In the genomic region with DNA sequence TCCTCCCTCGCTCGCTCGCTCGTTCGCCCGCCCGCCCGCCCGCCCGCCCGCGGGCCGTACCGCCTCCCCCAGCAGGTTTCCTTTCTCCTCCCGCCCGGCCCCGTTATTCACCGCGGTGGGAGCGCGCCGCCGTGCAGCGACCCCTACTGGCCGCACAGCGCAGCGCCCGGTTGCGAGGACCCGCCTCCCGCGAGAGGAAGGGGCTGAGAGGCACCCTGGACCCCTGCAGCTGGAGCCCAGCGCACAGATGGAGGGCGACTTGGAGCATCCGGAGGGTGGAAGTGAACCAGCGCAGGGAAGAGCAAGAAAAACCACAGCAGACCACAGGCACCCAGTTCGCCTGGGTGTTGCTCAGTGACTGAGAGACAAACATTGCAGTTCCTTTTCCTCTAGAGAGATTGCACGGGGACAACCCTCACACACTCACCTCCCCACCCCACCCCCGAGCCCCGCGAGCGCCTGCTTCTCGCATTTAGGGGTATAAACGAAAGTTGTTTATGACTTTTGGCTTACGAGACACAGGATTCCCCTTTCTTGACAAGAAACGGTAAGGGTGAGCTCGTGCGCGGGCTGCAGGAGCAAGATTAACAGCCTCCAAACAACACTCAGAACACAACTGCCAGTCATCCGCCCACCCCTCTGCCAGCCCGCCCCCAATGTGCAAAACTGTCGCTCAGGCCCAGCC, we compare ENCODE assay signal across 8 mouse cellular contexts. TPM values are rescaled to one million over a fixed set of nuclear protein-coding genes. Genes with fewer than 3 reads are reported as not detected.
DNase-seq lines count a peak whose midpoint lies in the region; ATAC-seq and TF ChIP-seq lines count a peak whose summit lies in the region.

No protein-coding gene starts in this region.

- DNase-seq in CH12.LX (ENCODE audit: extremely low read depth), result peak; percentile 55
- peak; percentile 45 for DNase-seq in c-Kit-negative CD71-positive TER-119-positive erythroid progenitor cells, embryonic 14.5 days (ENCODE audit: low read depth, low spot score)
- DNase-seq in kidney, postnatal 0 days (ENCODE audit: low spot score), result peak; percentile 85
- DNase-seq in liver, postnatal 0 days, result peak; percentile 88

- TF ChIP-seq EP300 in CH12.LX (IDR thresholded peaks at IDR 0.05; ENCODE audit: low read length), result no peak
- peak; percentile 32; the same call in 1 of the 2 replicates for TF ChIP-seq EP300 in liver, postnatal 0 days (IDR thresholded peaks at IDR 0.05; ENCODE audit: low read depth)

- ATAC-seq in erythroid progenitor cell, adult 5-6 weeks (replicated peaks; ENCODE audit: low FRiP score, poor library complexity, severe bottlenecking), result peak; percentile 80
- ATAC-seq in heart, embryonic 14.5 days (ENCODE audit: insufficient number of reproducible peaks, insufficient read depth, low FRiP score, low read depth), result peak; percentile 78
- peak; percentile 80 for ATAC-seq in kidney, postnatal 0 days (replicated peaks; ENCODE audit: low FRiP score, low read depth)
- ATAC-seq in liver, postnatal 0 days, result peak; percentile 75
- ATAC-seq in neural tube, embryonic 12.5 days (ENCODE audit: low FRiP score, low read depth), result peak; percentile 89

- in situ Hi-C loops in CH12.LX (cut with MboI; ENCODE audit: low pct_ligation_motif_present, low pct_unique_long_range_greater_than_20kb, low sequenced_read_pairs), result no loop called here

- dilution Hi-C loops in CH12.LX (cut with MboI; ENCODE audit: extremely low pct_ligation_motif_present, extremely low pct_unique_long_range_greater_than_20kb, low sequenced_read_pairs), result no loop called here

- no peak overlapping the region for H3K27ac ChIP-seq in CH12.LX (ENCODE audit: insufficient read depth, low read depth)
- no peak overlapping the region for H3K27ac ChIP-seq in heart, embryonic 14.5 days (replicated peaks in 1 of 2; ENCODE audit: control insufficient read depth in 1 of 2, insufficient read depth in 1 of 2, low read depth in 2 of 2, low read length in 2 of 2)
- 0 out of 2 replicates have a peak overlapping the region, but pooled peaks have one; percentile 43 for H3K27ac ChIP-seq in kidney, postnatal 0 days
- peak overlapping the region; percentile 93 for H3K27ac ChIP-seq in liver, postnatal 0 days (ENCODE audit: low read depth)
- 0 out of 2 replicates have a peak overlapping the region, but pooled peaks have one; percentile 26 for H3K27ac ChIP-seq in neural tube, embryonic 12.5 days
- no peak overlapping the region for H3K27ac ChIP-seq in testis, adult 2 months (ENCODE audit: control insufficient read depth, insufficient read depth, low read depth, low read length)

- H3K9me3 ChIP-seq in CH12.LX (replicated peaks; ENCODE audit: low read length), result no peaks in the 10 kb centered on the region
- H3K9me3 ChIP-seq in heart, embryonic 14.5 days (ENCODE audit: control insufficient read depth, low read length), result no peaks in the 10 kb centered on the region
- H3K9me3 ChIP-seq in kidney, postnatal 0 days (replicated peaks; ENCODE audit: low read length), result no peaks in the 10 kb centered on the region
- no peaks in the 10 kb centered on the region for H3K9me3 ChIP-seq in liver, postnatal 0 days (ENCODE audit: low read length)
- no peaks in the 10 kb centered on the region for H3K9me3 ChIP-seq in neural tube, embryonic 12.5 days

- WGBS in heart, embryonic 14.5 days, result under 1% methylated on average over 28 of the region's 52 CpGs
- WGBS in kidney, postnatal 0 days, result under 1% methylated on average over 47 of the region's 52 CpGs
- under 1% methylated on average over 42 of the region's 52 CpGs for WGBS in liver, postnatal 0 days (ENCODE audit: insufficient replicate concordance)
- under 1% methylated on average over 48 of the region's 52 CpGs for WGBS in neural tube, embryonic 12.5 days

- TF ChIP-seq CTCF in CH12.LX (conservative IDR thresholded peaks at IDR 0.05 in 1 of 2, IDR thresholded peaks at IDR 0.05 in 1 of 2; ENCODE audit: low read depth in 2 of 2, low read length in 2 of 2), result peak; percentile 19 to 71; a peak in 2 of 4 replicates
- peak; percentile 88 for TF ChIP-seq CTCF in kidney, postnatal 0 days (IDR thresholded peaks at IDR 0.05; ENCODE audit: low read depth)
- TF ChIP-seq CTCF in liver, postnatal 0 days (IDR thresholded peaks at IDR 0.05; ENCODE audit: low read depth), result peak; percentile 97
- TF ChIP-seq CTCF in testis, adult 2 months (IDR thresholded peaks at IDR 0.05; ENCODE audit: control insufficient read depth, insufficient read depth, insufficient replicate concordance, low read depth, low read length), result peak; percentile 84

- peaks cover 4 to 14% of the 10 kb centered on the region in 2 experiments; a peak in 3 of 4 replicates for H3K4me1 ChIP-seq in CH12.LX (ENCODE audit: control insufficient read depth in 1 of 2, insufficient read depth in 2 of 2)
- H3K4me1 ChIP-seq in heart, embryonic 14.5 days (ENCODE audit: control insufficient read depth in 2 of 2, insufficient read depth in 2 of 2, low read length in 2 of 2), result peaks cover 2 to 3% of the 10 kb centered on the region in 2 experiments; a peak in 1 of 4 replicates
- H3K4me1 ChIP-seq in kidney, postnatal 0 days (replicated peaks; ENCODE audit: insufficient read depth, low read length), result no peaks in the 10 kb centered on the region
- peaks cover 32% of the 10 kb centered on the region for H3K4me1 ChIP-seq in liver, postnatal 0 days (ENCODE audit: insufficient read depth)
- H3K4me1 ChIP-seq in neural tube, embryonic 12.5 days, result peaks cover 11% of the 10 kb centered on the region
- H3K4me1 ChIP-seq in testis, adult 2 months (ENCODE audit: control insufficient read depth, insufficient read depth, low read length), result peaks cover 13% of the 10 kb centered on the region; the same call in 1 of the 2 replicates

- no peak for TF ChIP-seq POLR2A in CH12.LX (IDR thresholded peaks at IDR 0.05; ENCODE audit: low read depth, low read length)
- no peak for TF ChIP-seq POLR2A in testis, adult 2 months (IDR thresholded peaks at IDR 0.05; ENCODE audit: control insufficient read depth, low read depth, low read length)

- peak overlapping the region; percentile 41 for H3K9ac ChIP-seq in CH12.LX (ENCODE audit: insufficient read depth, low read depth)
- peak overlapping the region; percentile 81 for H3K9ac ChIP-seq in heart, embryonic 14.5 days (ENCODE audit: low read length)
- peak overlapping the region; percentile 57 for H3K9ac ChIP-seq in kidney, postnatal 0 days (ENCODE audit: low read depth, low read length)
- peak overlapping the region; percentile 89 for H3K9ac ChIP-seq in liver, postnatal 0 days (replicated peaks)
- H3K9ac ChIP-seq in neural tube, embryonic 12.5 days, result peak overlapping the region; percentile 81

- no peaks in the 10 kb centered on the region for H3K36me3 ChIP-seq in CH12.LX (replicated peaks in 1 of 2; ENCODE audit: control insufficient read depth in 1 of 2, insufficient read depth in 1 of 2, low read length in 1 of 2)
- no peaks in the 10 kb centered on the region for H3K36me3 ChIP-seq in heart, embryonic 14.5 days (ENCODE audit: control insufficient read depth, insufficient read depth, low read length)
- H3K36me3 ChIP-seq in kidney, postnatal 0 days (ENCODE audit: insufficient read depth, low read length), result no peaks in the 10 kb centered on the region
- no peaks in the 10 kb centered on the region for H3K36me3 ChIP-seq in liver, postnatal 0 days (replicated peaks; ENCODE audit: insufficient read depth, low read length)
- H3K36me3 ChIP-seq in neural tube, embryonic 12.5 days, result no peaks in the 10 kb centered on the region
- H3K36me3 ChIP-seq in testis, adult 2 months (ENCODE audit: control insufficient read depth, insufficient read depth, low read length), result no peaks in the 10 kb centered on the region

- TF ChIP-seq RAD21 in CH12.LX (IDR thresholded peaks at IDR 0.05; ENCODE audit: low read depth, low read length), result peak; percentile 19

- H3K79me2 ChIP-seq in CH12.LX (replicated peaks; ENCODE audit: control insufficient read depth, extremely low read depth, insufficient read depth, poor library complexity, severe bottlenecking), result no peaks in the 10 kb centered on the region

- H3K27me3 ChIP-seq in CH12.LX (replicated peaks), result peaks cover 23% of the 10 kb centered on the region
- peaks cover 3% of the 10 kb centered on the region; the same call in 1 of the 2 replicates for H3K27me3 ChIP-seq in heart, embryonic 14.5 days (ENCODE audit: control insufficient read depth, insufficient read depth, low read length)
- no peaks in the 10 kb centered on the region for H3K27me3 ChIP-seq in kidney, postnatal 0 days (ENCODE audit: insufficient read depth, low read length)
- H3K27me3 ChIP-seq in liver, postnatal 0 days (ENCODE audit: insufficient read depth, low read length), result no peaks in the 10 kb centered on the region
- H3K27me3 ChIP-seq in neural tube, embryonic 12.5 days (replicated peaks), result no peaks in the 10 kb centered on the region
- H3K27me3 ChIP-seq in testis, adult 2 months (ENCODE audit: control insufficient read depth, insufficient read depth, low read length), result no peaks in the 10 kb centered on the region; the same call in 1 of the 2 replicates

- peak overlapping the region; percentile 79 for H3K4me2 ChIP-seq in CH12.LX (ENCODE audit: insufficient read depth, low read depth, poor library complexity, severe bottlenecking)
- peak overlapping the region; percentile 100 for H3K4me2 ChIP-seq in heart, embryonic 14.5 days (ENCODE audit: low read length)
- H3K4me2 ChIP-seq in kidney, postnatal 0 days (ENCODE audit: low read length), result peak overlapping the region; percentile 99
- H3K4me2 ChIP-seq in liver, postnatal 0 days (ENCODE audit: low read depth, low read length), result peak overlapping the region; percentile 97
- H3K4me2 ChIP-seq in neural tube, embryonic 12.5 days (replicated peaks), result peak overlapping the region; percentile 89

- H3K4me3 ChIP-seq in CH12.LX (replicated peaks in 1 of 3; ENCODE audit: low read depth in 2 of 3, low read length in 2 of 3, poor library complexity in 1 of 3), result peak overlapping the region; percentile 34 to 62 (median 54)
- peak overlapping the region; percentile 74 to 79 for H3K4me3 ChIP-seq in heart, embryonic 14.5 days (ENCODE audit: control insufficient read depth in 1 of 2, insufficient read depth in 1 of 2, low read depth in 1 of 2, low read length in 2 of 2)
- H3K4me3 ChIP-seq in kidney, postnatal 0 days (replicated peaks; ENCODE audit: low read depth, low read length), result peak overlapping the region; percentile 67
- H3K4me3 ChIP-seq in liver, postnatal 0 days (ENCODE audit: low read depth, low read length), result peak overlapping the region; percentile 84
- H3K4me3 ChIP-seq in neural tube, embryonic 12.5 days, result peak overlapping the region; percentile 74
- peak overlapping the region; percentile 79 for H3K4me3 ChIP-seq in testis, adult 2 months (ENCODE audit: control insufficient read depth, low read depth, low read length)

RNA-seq across cellular contexts. Expression of a gene that starts 0.3 kb away (rescaled TPM):
- total RNA-seq in CH12.LX (2012; rRNA removed) (0.08 TPM in 2 replicates), CH12.LX (2014; rRNA removed) (0.11 and 0.14 TPM in 2 replicates)
- polyA plus RNA-seq in CH12.LX (2012; ENCODE audit: insufficient read length, low read depth), result 0.07 and 0.14 TPM in 2 replicates
- total RNA-seq in erythroid progenitor cell, adult 5-6 weeks (2015; ENCODE audit: low replicate concordance), result 33.5 and 35.3 TPM in 2 replicates
- total RNA-seq in erythroid progenitor cell, adult 5-6 weeks (2017; ENCODE audit: low replicate concordance), result 39.5 and 43.6 TPM in 2 replicates
- polyA plus RNA-seq in heart, embryonic 14.5 days (2014; fragmentation: Nextera tagmentation; extraction: Ambion mirVana), result 3.5 and 3.9 TPM in 2 replicates
- 9.8 and 11.1 TPM in 2 replicates for polyA plus RNA-seq in kidney, postnatal 0 days (2015; fragmentation: Nextera tagmentation; extraction: Ambion mirVana)
- 23.5 and 24.6 TPM in 2 replicates for polyA plus RNA-seq in liver, postnatal 0 days (2015; fragmentation: Nextera tagmentation; extraction: Ambion mirVana)
- polyA plus RNA-seq in neural tube, embryonic 12.5 days (2016; fragmentation: Nextera tagmentation; extraction: Ambion mirVana), result 9.5 TPM in 2 replicates
- polyA plus RNA-seq in testis, adult 2 months (2012; rRNA removed), result 2.9 and 3.6 TPM in 2 replicates

Comparison
In these comparisons a context has a peak if more than half of its experiments do, and no peak if none do; other contexts are left out.
1. H3K27ac ChIP-seq: peak in kidney, postnatal 0 days (single experiment), liver, postnatal 0 days (single experiment) and neural tube, embryonic 12.5 days (single experiment); none in CH12.LX (single experiment), heart, embryonic 14.5 days (0 of 2) and testis, adult 2 months (single experiment).
2. CTCF ChIP-seq: peak in every context shown above with its lines; median percentile 97 in liver, postnatal 0 days; 88 in kidney, postnatal 0 days; 84 in testis, adult 2 months; 45 in CH12.LX.
3. Peak in every context shown above with its lines, with median percentiles within 50 percentile points of each other: DNase-seq, H3K4me2 ChIP-seq, H3K4me3 ChIP-seq, H3K9ac ChIP-seq and ATAC-seq.